Mouse (Mus musculus) lung, embryonic 16.5 days (tissue): Measurements from ENCODE around the gene Gstm2. TPM values are rescaled to one million over a fixed set of nuclear protein-coding genes. Genes with fewer than 3 reads are reported as not detected.
"Not testable (repeated sequence)": the region's sequence is repeated elsewhere in the genome, so short reads cannot be mapped to it uniquely, and the experiment has no call there.

Source experiments
- ATAC-seq: fragments of 200-750 bp; cut with Nextera tagmentation; 2 replicates; pipeline ENCODE4 v1.8.0; 2017; ENCODE audit warnings: low read depth, mild to moderate bottlenecking, moderate library complexity
- H3K27ac ChIP-seq: fragments of 300-500 bp; sonication (generic); 2 replicates; pipeline ENCODE4 v1.5.1; 2014; ENCODE audit warnings: mild to moderate bottlenecking, control low read depth, low read length
- H3K27me3 ChIP-seq: fragments of 300-500 bp; sonication (generic); 2 replicates; pipeline ENCODE4 v1.6.1; 2014; ENCODE audit warnings: low read depth, low read length, mixed read lengths; ENCODE audit not compliant: control insufficient read depth, insufficient read depth
- H3K36me3 ChIP-seq: fragments of 300-500 bp; sonication (generic); 2 replicates; pipeline ENCODE4 v1.6.1; 2014; ENCODE audit warnings: low read length; ENCODE audit not compliant: control insufficient read depth, insufficient read depth
- H3K4me1 ChIP-seq: fragments of 300-500 bp; sonication (generic); replicated peaks from 2 replicates; pipeline ENCODE4 v1.6.1; 2014; ENCODE audit warnings: low read length, mixed read lengths; ENCODE audit not compliant: control insufficient read depth, insufficient read depth
- H3K4me2 ChIP-seq: fragments of 300-500 bp; sonication (generic); 2 replicates; pipeline ENCODE4 v1.6.1; 2014; ENCODE audit warnings: low read depth, low read length, control low read depth
- H3K4me3 ChIP-seq: fragments of 300-500 bp; sonication (generic); 2 replicates; pipeline ENCODE4 v1.5.1; 2014; ENCODE audit warnings: mild to moderate bottlenecking, low read length, control low read depth
- H3K9ac ChIP-seq: fragments of 300-500 bp; sonication (generic); 2 replicates; pipeline ENCODE4 v1.6.1; 2014; ENCODE audit warnings: low read length, control low read depth
- H3K9me3 ChIP-seq: fragments of 300-500 bp; sonication (generic); 2 replicates; pipeline ENCODE4 v1.6.1; 2016; ENCODE audit warnings: low read length; ENCODE audit not compliant: control insufficient read depth
- WGBS: fragments of 180-500 bp; shearing (Covaris S2); extraction: QIAGEN DNeasy Blood & Tissue Kit; methylation state at CpG from one replicate; pipeline ENCODE4 v1.1.7; 2014; 5-methylcytosine and 5-hydroxymethylcytosine counted together
- polyA plus RNA-seq: library from polyadenylated mRNA; unstranded; fragments of >200 nt; fragmentation: Nextera tagmentation; extraction: Ambion mirVana; gene quantifications from 2 replicates; pipeline ENCODE4 v1.2.1, GENCODE M21; 2015

Gstm2 gene
- 166 and 173 TPM in 2 replicates for polyA plus RNA-seq

DNA sequence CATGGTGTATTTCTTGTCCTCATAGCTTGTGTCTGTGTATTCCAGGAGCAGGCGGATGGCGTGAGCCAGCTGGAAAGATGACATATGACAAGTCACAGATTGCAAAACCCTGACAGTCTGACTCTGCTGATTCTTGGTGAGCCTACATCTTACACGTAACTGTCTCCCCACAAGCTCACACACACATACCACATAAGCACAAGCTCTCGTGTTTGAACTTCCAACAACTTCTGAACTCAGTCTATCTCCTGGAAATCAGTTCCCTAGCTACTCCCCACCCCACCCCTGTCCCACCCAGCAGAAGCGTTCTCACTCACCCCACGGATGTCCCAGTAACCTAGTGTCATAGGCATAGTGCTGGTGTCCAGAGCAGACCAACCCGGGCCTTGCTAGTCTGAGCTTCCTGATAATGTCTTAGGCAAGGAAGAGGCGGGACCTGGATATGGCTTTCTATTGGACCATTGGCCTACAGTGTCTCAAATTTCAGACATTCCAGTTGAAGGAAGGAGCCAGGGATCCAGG lies at the start of gene Gstm2:
Gene Gstm2, minus strand, starts transcription at position 413 of the 522 bp plus-strand sequence.
- ATAC-seq, result peak; percentile 97
- no peaks in the 10 kb centered on the region for H3K36me3 ChIP-seq
- H3K27ac ChIP-seq, result peak within 1 kb of the TSS; percentile 84
- WGBS, result 24% methylated on average over 8 of the region's 8 CpGs
- peaks cover 11% of the 10 kb centered on the region for H3K4me1 ChIP-seq
- no peaks in the 10 kb centered on the region for H3K27me3 ChIP-seq
- H3K9me3 ChIP-seq, result no peaks in the 10 kb centered on the region
- peak within 1 kb of the TSS; percentile 55 for H3K9ac ChIP-seq
- H3K4me2 ChIP-seq, result peak within 1 kb of the TSS; percentile 48
- H3K4me3 ChIP-seq, result peak within 1 kb of the TSS; percentile 39

DNA sequence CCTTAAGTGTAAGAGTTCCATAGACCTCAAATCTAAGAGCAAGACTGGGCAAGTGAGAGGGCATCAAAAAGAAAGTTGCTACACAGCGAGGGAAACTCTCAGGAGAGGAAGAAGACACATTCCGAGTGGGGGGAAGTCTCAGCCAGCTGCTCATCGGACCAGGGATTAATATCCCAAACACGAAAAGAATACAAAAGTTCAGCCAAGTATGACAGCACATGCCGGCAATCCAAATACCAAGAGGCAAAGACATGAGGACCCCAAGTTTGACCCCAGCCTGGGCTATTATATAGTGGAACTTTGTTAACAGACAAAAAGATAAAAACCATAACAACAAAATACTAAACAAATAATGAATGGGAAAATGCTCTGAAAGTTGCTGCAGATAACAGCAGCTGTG lies 46.9 kb upstream of the Gstm2 start:
- 57% methylated on average over 5 of the region's 5 CpGs for WGBS
- Histone ChIP-seq H3K27me3 (no peaks in the 10 kb centered on the region), H3K4me2 (no peak overlapping the region), H3K4me3 (no peak overlapping the region), H3K4me1 (no peaks in the 10 kb centered on the region; the same call in none of the 2 replicates), H3K27ac (no peak overlapping the region), H3K9me3 (no peaks in the 10 kb centered on the region), H3K36me3 (no peaks in the 10 kb centered on the region), H3K9ac (no peak overlapping the region)
- no peak for ATAC-seq

DNA sequence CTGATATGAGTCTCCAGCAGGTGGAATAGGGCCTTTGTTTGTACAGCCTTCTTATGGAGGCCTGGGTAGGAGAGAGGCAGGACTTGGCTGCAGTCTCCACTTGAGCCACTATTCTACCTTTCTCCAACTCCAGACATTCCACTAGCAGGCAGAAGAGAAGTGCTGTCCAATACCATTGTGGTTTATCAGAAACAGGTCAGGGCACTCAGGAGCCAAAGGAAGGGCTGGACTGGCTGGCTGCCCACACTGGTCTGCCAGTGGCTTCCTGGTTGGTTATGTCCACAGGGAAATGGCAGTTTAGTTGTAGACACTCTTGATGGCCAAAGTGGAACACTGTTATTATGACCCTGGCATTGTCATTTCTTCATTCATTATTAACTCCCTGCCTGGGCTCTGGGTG lies 45.9 kb upstream of the Gstm2 start:
- Histone ChIP-seq H3K4me3 (no peak overlapping the region), H3K27me3 (no peaks in the 10 kb centered on the region), H3K36me3 (no peaks in the 10 kb centered on the region), H3K4me1 (no peaks in the 10 kb centered on the region; the same call in 1 of the 2 replicates), H3K9ac (no peak overlapping the region), H3K27ac (no peak overlapping the region), H3K4me2 (no peak overlapping the region), H3K9me3 (no peaks in the 10 kb centered on the region)
- ATAC-seq, result peak; percentile 34; the same call in 1 of the 2 replicates

DNA sequence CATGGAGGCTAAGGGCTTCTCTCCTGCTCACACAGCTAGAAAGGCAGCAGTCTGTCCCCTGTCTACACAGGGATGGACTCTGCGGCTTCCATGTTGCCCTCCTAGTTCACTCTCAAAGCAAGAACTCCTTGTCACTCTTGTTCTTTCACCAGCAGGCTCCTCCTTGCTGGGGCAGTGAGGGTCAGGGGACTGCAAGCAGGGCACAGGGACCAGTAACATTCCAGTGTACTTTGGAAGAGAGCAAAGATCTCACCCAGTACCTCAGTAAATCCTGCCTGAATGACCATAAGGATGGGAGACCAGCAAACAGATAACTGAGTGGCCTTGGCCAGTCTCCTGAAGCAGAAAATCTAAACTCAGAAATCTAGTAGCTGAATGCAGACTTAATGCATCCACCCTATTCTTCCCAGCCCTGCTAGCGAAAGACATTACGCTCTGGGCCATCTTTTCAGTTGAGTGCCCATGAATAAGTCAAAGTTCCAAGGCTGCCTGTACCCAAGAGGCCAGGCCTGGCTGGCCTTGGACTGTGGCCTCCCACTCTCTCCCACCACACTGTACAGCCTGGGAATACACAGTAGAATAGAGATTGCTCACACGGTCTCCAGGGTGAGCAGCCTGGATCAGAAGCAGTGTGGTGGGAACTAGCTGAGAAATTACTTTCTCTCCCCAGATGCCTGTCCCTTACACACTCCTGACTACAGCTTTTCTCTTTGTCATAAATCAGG lies 42.5 kb upstream of the Gstm2 start:
- WGBS, result 82% methylated on average over 4 of the region's 4 CpGs
- no peak overlapping the region for H3K27ac ChIP-seq
- no peak for ATAC-seq
- H3K9ac ChIP-seq, result no peak overlapping the region
- no peaks in the 10 kb centered on the region for H3K9me3 ChIP-seq
- H3K4me1 ChIP-seq, result no peaks in the 10 kb centered on the region; the same call in 1 of the 2 replicates
- no peak overlapping the region for H3K4me3 ChIP-seq
- no peaks in the 10 kb centered on the region for H3K36me3 ChIP-seq
- H3K27me3 ChIP-seq, result no peaks in the 10 kb centered on the region
- H3K4me2 ChIP-seq, result no peak overlapping the region

DNA sequence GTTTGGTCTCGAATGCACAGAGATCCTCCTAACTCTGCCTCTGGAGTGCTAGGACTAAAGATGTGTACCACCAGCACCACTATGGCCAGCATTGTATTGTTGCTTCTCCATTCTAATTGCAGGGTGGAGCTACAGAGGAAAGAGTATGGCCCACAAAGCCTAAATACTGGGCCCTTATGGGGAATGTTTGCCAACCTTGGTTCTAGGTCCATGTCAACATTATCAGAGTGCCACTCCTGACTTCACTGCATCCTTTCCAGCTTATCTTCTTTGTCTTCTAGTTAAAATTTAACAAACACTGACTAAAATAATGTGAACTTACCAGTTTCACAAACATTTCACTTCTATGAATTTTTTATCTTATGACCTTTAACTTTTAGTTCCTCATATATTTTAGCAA lies 40.3 kb upstream of the Gstm2 start:
- Histone ChIP-seq H3K9me3 (no peaks in the 10 kb centered on the region), H3K27me3 (no peaks in the 10 kb centered on the region), H3K4me3 (no peak overlapping the region), H3K4me1 (no peaks in the 10 kb centered on the region), H3K9ac (no peak overlapping the region), H3K36me3 (no peaks in the 10 kb centered on the region), H3K27ac (no peak overlapping the region), H3K4me2 (no peak overlapping the region)
- WGBS, result 64% methylated on average over 1 of the region's 1 CpGs
- no peak for ATAC-seq

DNA sequence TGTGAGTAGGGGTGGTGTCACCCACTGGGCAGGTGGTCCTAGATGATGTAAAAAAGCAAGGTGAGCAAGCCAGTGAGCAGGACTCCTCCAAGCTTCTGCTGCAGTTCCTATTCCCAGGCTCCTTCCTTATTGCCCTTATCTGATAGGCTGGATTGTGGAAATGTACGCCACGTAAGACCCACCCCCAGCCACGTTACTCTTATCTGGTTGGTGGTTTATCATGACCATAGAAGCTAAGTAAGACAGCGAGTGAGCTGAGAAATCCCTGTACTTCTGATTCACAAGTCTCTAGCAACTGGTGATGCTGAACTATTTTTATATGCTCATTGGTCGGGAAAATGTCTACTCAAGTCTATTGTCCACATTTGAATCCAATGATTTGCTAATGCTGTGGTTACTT lies 39.8 kb upstream of the Gstm2 start:
- Histone ChIP-seq H3K4me3 (no peak overlapping the region), H3K4me1 (no peaks in the 10 kb centered on the region), H3K4me2 (no peak overlapping the region), H3K27me3 (no peaks in the 10 kb centered on the region), H3K36me3 (no peaks in the 10 kb centered on the region), H3K27ac (no peak overlapping the region), H3K9ac (no peak overlapping the region), H3K9me3 (no peaks in the 10 kb centered on the region)
- WGBS, result 64% methylated on average over 5 of the region's 5 CpGs
- no peak for ATAC-seq

DNA sequence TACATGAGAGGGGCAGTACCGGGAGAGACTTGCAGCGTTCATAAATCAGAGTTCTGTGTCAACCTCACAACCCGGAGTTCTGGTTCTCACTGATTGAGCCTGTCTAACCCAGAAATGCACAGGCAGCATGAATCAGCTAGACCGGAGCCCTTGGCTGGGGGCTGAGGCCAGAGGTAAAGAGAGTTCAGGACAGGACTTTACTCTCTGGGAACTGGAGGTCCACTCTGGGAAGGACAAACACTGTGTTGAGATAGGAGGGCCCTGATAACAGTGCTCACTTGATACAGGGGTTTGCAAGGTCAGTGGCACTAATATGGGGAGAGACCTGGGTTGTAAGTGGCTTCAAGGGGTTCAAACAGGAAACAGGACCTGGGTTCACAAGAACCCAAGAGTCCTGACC lies 39.1 kb upstream of the Gstm2 start:
- 49% methylated on average over 4 of the region's 4 CpGs for WGBS
- no peaks in the 10 kb centered on the region for H3K4me1 ChIP-seq
- no peak for ATAC-seq
- H3K4me3 ChIP-seq, result no peak overlapping the region
- no peak overlapping the region for H3K4me2 ChIP-seq
- no peaks in the 10 kb centered on the region for H3K36me3 ChIP-seq
- H3K27me3 ChIP-seq, result no peaks in the 10 kb centered on the region
- no peak overlapping the region for H3K27ac ChIP-seq
- no peak overlapping the region for H3K9ac ChIP-seq
- H3K9me3 ChIP-seq, result no peaks in the 10 kb centered on the region

DNA sequence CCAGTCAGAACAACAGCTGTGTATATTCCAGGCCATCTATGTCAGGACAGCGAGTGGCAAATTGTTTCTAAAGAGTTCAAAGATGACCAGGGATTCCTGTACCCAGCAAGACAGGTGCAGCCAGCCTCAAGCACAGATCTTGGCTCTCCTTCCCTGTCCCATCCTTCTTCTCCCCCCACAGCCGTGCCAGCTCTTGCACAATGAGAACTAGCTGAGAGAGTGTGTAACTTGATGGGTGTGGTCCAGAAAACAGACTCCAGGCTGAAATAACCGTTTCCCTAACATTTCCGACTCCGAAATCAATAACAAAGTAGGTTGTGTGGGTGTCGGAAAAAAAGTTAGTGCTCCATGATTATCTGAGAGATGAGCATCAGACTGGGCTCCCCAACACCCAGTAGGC lies 36.4 kb upstream of the Gstm2 start:
- Histone ChIP-seq H3K36me3 (no peaks in the 10 kb centered on the region), H3K4me3 (no peak overlapping the region), H3K4me2 (no peak overlapping the region), H3K4me1 (peaks cover 4% of the 10 kb centered on the region; the same call in 1 of the 2 replicates), H3K9me3 (no peaks in the 10 kb centered on the region), H3K9ac (no peak overlapping the region), H3K27me3 (no peaks in the 10 kb centered on the region), H3K27ac (no peak overlapping the region)
- WGBS, result 59% methylated on average over 6 of the region's 6 CpGs
- ATAC-seq, result no peak

DNA sequence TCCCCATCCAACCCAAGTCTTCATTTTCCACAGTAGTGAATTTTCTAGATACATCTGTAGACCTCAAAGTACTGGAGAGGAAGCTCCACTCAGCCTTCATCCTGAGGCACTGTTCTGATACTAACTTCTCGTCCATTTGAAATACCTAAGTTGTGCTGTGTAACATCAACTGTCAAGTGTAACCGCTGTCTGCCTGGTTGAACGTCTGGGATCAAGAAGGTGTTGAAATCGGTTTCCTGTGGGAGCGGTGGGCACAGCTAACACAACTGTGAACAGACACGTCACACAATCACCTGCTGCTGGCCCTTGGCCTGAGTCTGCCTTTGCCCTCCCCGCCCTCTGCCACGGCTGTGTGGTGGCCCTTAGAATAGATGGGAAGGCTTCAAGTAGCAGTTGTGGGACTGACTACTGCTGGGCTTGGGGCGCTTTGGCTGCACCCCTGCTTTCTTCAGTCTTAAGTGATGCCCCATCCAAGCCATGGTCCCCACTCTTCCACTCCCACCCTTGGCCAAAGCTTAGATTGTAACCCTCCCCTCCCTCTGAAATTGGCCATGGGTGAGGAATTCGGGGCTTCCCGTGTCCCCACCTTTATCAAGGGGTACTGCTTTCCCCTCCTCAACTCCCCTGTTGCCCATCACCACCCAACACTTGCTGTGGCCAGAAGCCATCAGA lies 34.2 kb upstream of the Gstm2 start:
- H3K9ac ChIP-seq, ATAC-seq, H3K9me3 ChIP-seq, H3K4me2 ChIP-seq, H3K27ac ChIP-seq, H3K4me3 ChIP-seq, H3K27me3 ChIP-seq, H3K36me3 ChIP-seq, H3K4me1 ChIP-seq: not testable (repeated sequence)
- WGBS, result 75% methylated on average over 11 of the region's 11 CpGs
